Mouse (Mus musculus) lung, postnatal 0 days (tissue): Measurements from ENCODE around the gene Fabp1.

Experiments used
- CTCF ChIP-seq: IDR thresholded peaks from 2 replicates; pipeline ENCODE4 v1.5.1; 2016; ENCODE audit warnings: antibody characterized with exemption, mild to moderate bottlenecking
- EP300 ChIP-seq: IDR thresholded peaks from 2 replicates; pipeline ENCODE4 v1.6.1; 2016; ENCODE audit warnings: antibody characterized with exemption, mild to moderate bottlenecking, control low read depth

DNA sequence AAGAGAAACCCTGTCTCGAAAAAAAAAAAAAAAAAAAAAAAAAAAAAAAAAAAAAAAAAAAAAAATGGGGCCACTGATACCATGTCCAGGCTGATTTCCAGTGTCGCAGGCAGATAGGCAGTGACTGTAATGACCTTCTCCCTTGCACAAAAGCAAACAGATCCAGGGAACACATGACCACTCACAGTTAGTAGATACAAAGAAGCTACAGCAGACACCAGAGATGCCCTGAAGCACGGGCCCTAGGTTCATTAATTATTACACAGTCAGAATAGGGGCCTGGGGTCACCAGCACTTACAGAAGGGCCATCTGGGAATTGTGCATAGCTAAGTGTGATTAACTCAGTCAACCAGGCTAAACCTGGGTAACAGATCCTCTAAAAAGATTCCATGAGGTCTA is 36.3 kb downstream of the Fabp1 start:
- TF ChIP-seq CTCF (no peak), EP300 (no peak)
